Mouse (Mus musculus) heart, embryonic 16.5 days (tissue): Measurements from ENCODE around the gene Prkcb. TPM values are rescaled to one million over a fixed set of nuclear protein-coding genes. Genes with fewer than 3 reads are reported as not detected.
A peak's percentile ranks its signal among the peaks of the same experiment; 100 is the strongest.

Source experiments
- ATAC-seq: fragments of 200-750 bp; cut with Nextera tagmentation; replicated peaks from 2 replicates; pipeline ENCODE4 v1.8.0; 2017; ENCODE audit warnings: moderate number of reproducible peaks; ENCODE audit not compliant: insufficient read depth, low FRiP score; ENCODE audit errors: extremely low read depth
- H3K27ac ChIP-seq: fragments of 300-500 bp; sonication (generic); 2 replicates; pipeline ENCODE4 v1.5.1; 2014; ENCODE audit warnings: mild to moderate bottlenecking, low read length, control low read depth, moderate library complexity
- H3K27me3 ChIP-seq: fragments of 300-500 bp; sonication (generic); 2 replicates; pipeline ENCODE4 v1.6.1; 2014; ENCODE audit warnings: low read length, mixed read lengths; ENCODE audit not compliant: control insufficient read depth, insufficient read depth
- H3K36me3 ChIP-seq: fragments of 300-500 bp; sonication (generic); 2 replicates; pipeline ENCODE4 v1.6.1; 2014; ENCODE audit not compliant: control insufficient read depth, insufficient read depth
- H3K4me1 ChIP-seq: fragments of 300-500 bp; sonication (generic); 2 replicates; pipeline ENCODE4 v1.6.1; 2014; ENCODE audit warnings: low read length, mixed read lengths; ENCODE audit not compliant: control insufficient read depth, insufficient read depth
- H3K4me2 ChIP-seq: fragments of 300-500 bp; sonication (generic); 2 replicates; pipeline ENCODE4 v1.6.1; 2014; ENCODE audit warnings: low read depth, mild to moderate bottlenecking, control low read depth, low read length
- H3K4me3 ChIP-seq: fragments of 300-500 bp; sonication (generic); 2 replicates; pipeline ENCODE4 v1.5.1; 2014; ENCODE audit warnings: mild to moderate bottlenecking, control low read depth, low read length
- H3K9ac ChIP-seq: fragments of 300-500 bp; sonication (generic); 2 replicates; pipeline ENCODE4 v1.6.1; 2014; ENCODE audit warnings: low read length, control low read depth
- H3K9me3 ChIP-seq: fragments of 300-500 bp; sonication (generic); replicated peaks from 2 replicates; pipeline ENCODE4 v1.6.1; 2016; ENCODE audit warnings: low read length; ENCODE audit not compliant: control insufficient read depth
- WGBS: fragments of 180-500 bp; shearing (Covaris S2); extraction: QIAGEN DNeasy Blood & Tissue Kit; methylation state at CpG from one replicate; pipeline ENCODE4 v1.1.7; 2014; 5-methylcytosine and 5-hydroxymethylcytosine counted together
- polyA plus RNA-seq: library from polyadenylated mRNA; unstranded; fragments of >200 nt; fragmentation: Nextera tagmentation; extraction: Ambion mirVana; gene quantifications from 2 replicates; pipeline ENCODE4 v1.2.1, GENCODE M21; 2015

Prkcb gene
- polyA plus RNA-seq, 1 experiment from 2014 or later = 12.0 TPM

GRCm38 (mm10) chr7:122459203-122459965 is 170.8 kb downstream of the Prkcb start:
- H3K4me3 ChIP-seq = no peak overlapping the region
- H3K9ac ChIP-seq = no peak overlapping the region
- H3K27ac ChIP-seq = no peak overlapping the region
- H3K9me3 ChIP-seq = no peaks in the 10 kb centered on the region
- 68% methylated on average over 9 of the region's 9 CpGs for WGBS
- no peak overlapping the region for H3K4me2 ChIP-seq
- no peaks in the 10 kb centered on the region for H3K27me3 ChIP-seq
- no peaks in the 10 kb centered on the region for H3K36me3 ChIP-seq
- 0 out of 2 replicates have a peak, but pooled peaks have one; percentile 55 for ATAC-seq
- no peaks in the 10 kb centered on the region for H3K4me1 ChIP-seq

GRCm38 (mm10) chr7:122460020-122460419 is 171.5 kb downstream of the Prkcb start:
- no peak overlapping the region for H3K4me2 ChIP-seq
- no peaks in the 10 kb centered on the region for H3K9me3 ChIP-seq
- WGBS = 47% methylated on average over 2 of the region's 2 CpGs

GRCm38 (mm10) chr7:122465823-122466549 is 177.4 kb downstream of the Prkcb start:
- WGBS = 36% methylated on average over 8 of the region's 8 CpGs
- Histone ChIP-seq H3K27ac (no peak overlapping the region), H3K4me1 (no peaks in the 10 kb centered on the region), H3K9me3 (no peaks in the 10 kb centered on the region), H3K4me3 (no peak overlapping the region), H3K9ac (no peak overlapping the region), H3K36me3 (no peaks in the 10 kb centered on the region), H3K4me2 (no peak overlapping the region), H3K27me3 (peaks cover 5% of the 10 kb centered on the region; the same call in 1 of the 2 replicates)
- ATAC-seq = no peak

More at GRCm38 (mm10) chr7:122460020-122460419, 171.5 kb downstream of the Prkcb start:
- ATAC-seq = no peak
- no peak overlapping the region for H3K4me3 ChIP-seq
- H3K27me3 ChIP-seq = no peaks in the 10 kb centered on the region
- no peaks in the 10 kb centered on the region for H3K36me3 ChIP-seq
- no peaks in the 10 kb centered on the region for H3K4me1 ChIP-seq
- no peak overlapping the region for H3K9ac ChIP-seq
- H3K27ac ChIP-seq = no peak overlapping the region

GRCm38 (mm10) chr7:122466722-122467121 is 178.2 kb downstream of the Prkcb start:
- no peak overlapping the region for H3K4me2 ChIP-seq
- H3K4me1 ChIP-seq = no peaks in the 10 kb centered on the region
- H3K9ac ChIP-seq = no peak overlapping the region
- no peaks in the 10 kb centered on the region for H3K9me3 ChIP-seq
- no peaks in the 10 kb centered on the region for H3K36me3 ChIP-seq
- ATAC-seq = no peak
- H3K27me3 ChIP-seq = peaks cover 8% of the 10 kb centered on the region; the same call in 1 of the 2 replicates
- no peak overlapping the region for H3K27ac ChIP-seq
- no peak overlapping the region for H3K4me3 ChIP-seq
- 72% methylated on average over 2 of the region's 2 CpGs for WGBS

- Histone ChIP-seq H3K4me2 (no peak overlapping the region), H3K4me3 (no peak overlapping the region), H3K9me3 (no peaks in the 10 kb centered on the region), H3K9ac (no peak overlapping the region), H3K27ac (no peak overlapping the region), H3K36me3 (no peaks in the 10 kb centered on the region), H3K27me3 (peaks cover 8% of the 10 kb centered on the region; the same call in 1 of the 2 replicates), H3K4me1 (no peaks in the 10 kb centered on the region)
- no peak for ATAC-seq
- WGBS = 63% methylated on average over 8 of the region's 8 CpGs
Measured at GRCm38 (mm10) chr7:122467831-122468230, 179.3 kb downstream of the Prkcb start.

- Histone ChIP-seq H3K4me1 (no peaks in the 10 kb centered on the region), H3K36me3 (no peaks in the 10 kb centered on the region), H3K9ac (no peak overlapping the region), H3K4me2 (no peak overlapping the region), H3K27me3 (peaks cover 8% of the 10 kb centered on the region; the same call in 1 of the 2 replicates), H3K27ac (no peak overlapping the region), H3K4me3 (no peak overlapping the region), H3K9me3 (peaks cover 7% of the 10 kb centered on the region)
- ATAC-seq = no peak
- 53% methylated on average over 18 of the region's 18 CpGs for WGBS
Measured at GRCm38 (mm10) chr7:122470370-122471280, 182.1 kb downstream of the Prkcb start.

- Histone ChIP-seq H3K27me3 (peaks cover 8% of the 10 kb centered on the region; the same call in 1 of the 2 replicates), H3K27ac (no peak overlapping the region), H3K36me3 (no peaks in the 10 kb centered on the region), H3K4me2 (no peak overlapping the region), H3K9me3 (peaks cover 8% of the 10 kb centered on the region), H3K4me3 (no peak overlapping the region), H3K9ac (no peak overlapping the region), H3K4me1 (no peaks in the 10 kb centered on the region)
- no peak for ATAC-seq
- WGBS = 73% methylated on average over 5 of the region's 5 CpGs
Measured at GRCm38 (mm10) chr7:122472223-122472622, 183.7 kb downstream of the Prkcb start.

GRCm38 (mm10) chr7:122475038-122475437 is 186.5 kb downstream of the Prkcb start:
- Histone ChIP-seq H3K36me3 (no peaks in the 10 kb centered on the region), H3K27me3 (peaks cover 5% of the 10 kb centered on the region; the same call in 1 of the 2 replicates), H3K9me3 (peaks cover 8% of the 10 kb centered on the region), H3K4me2 (no peak overlapping the region), H3K4me3 (no peak overlapping the region), H3K27ac (no peak overlapping the region), H3K4me1 (no peaks in the 10 kb centered on the region), H3K9ac (no peak overlapping the region)
- no peak for ATAC-seq
